Mouse (Mus musculus) kidney, postnatal 0 days (tissue): ENCODE results near the gene Itgb3. TPM values are rescaled to one million over a fixed set of nuclear protein-coding genes. Genes with fewer than 3 reads are reported as not detected.

Source experiments
- ATAC-seq: fragments of 200-750 bp; cut with Nextera tagmentation; replicated peaks from 2 replicates; pipeline ENCODE4 v1.8.0; 2017; ENCODE audit warnings: low read depth, moderate number of reproducible peaks, moderate TSS enrichment, moderate library complexity; ENCODE audit not compliant: low FRiP score
- DNase-seq: peaks from one replicate; pipeline ENCODE4 v3.0.0-alpha.2; 2016; ENCODE audit warnings: low spot score
- H3K27ac ChIP-seq: fragments of 300-500 bp; sonication (generic); 2 replicates; pipeline ENCODE4 v1.5.1; 2014; ENCODE audit warnings: mild to moderate bottlenecking
- H3K27me3 ChIP-seq: fragments of 300-500 bp; sonication (generic); 2 replicates; pipeline ENCODE4 v1.6.1; 2014; ENCODE audit warnings: low read length, mixed read lengths; ENCODE audit not compliant: insufficient read depth
- H3K36me3 ChIP-seq: fragments of 300-500 bp; sonication (generic); 2 replicates; pipeline ENCODE4 v1.6.1; 2014; ENCODE audit warnings: low read length, mixed read lengths; ENCODE audit not compliant: insufficient read depth
- H3K4me1 ChIP-seq: fragments of 300-500 bp; sonication (generic); replicated peaks from 2 replicates; pipeline ENCODE4 v1.6.1; 2014; ENCODE audit warnings: antibody characterized with exemption, low read length, mixed read lengths; ENCODE audit not compliant: insufficient read depth
- H3K4me2 ChIP-seq: fragments of 300-500 bp; sonication (generic); 2 replicates; pipeline ENCODE4 v1.6.1; 2014; ENCODE audit warnings: mild to moderate bottlenecking, low read length, moderate library complexity, mixed read lengths
- H3K4me3 ChIP-seq: fragments of 300-500 bp; sonication (generic); replicated peaks from 2 replicates; pipeline ENCODE4 v1.5.1; 2014; ENCODE audit warnings: low read depth, low read length
- H3K9ac ChIP-seq: fragments of 300-500 bp; sonication (generic); 2 replicates; pipeline ENCODE4 v1.6.1; 2014; ENCODE audit warnings: low read depth, low read length
- H3K9me3 ChIP-seq: fragments of 300-500 bp; sonication (generic); replicated peaks from 2 replicates; pipeline ENCODE4 v1.6.1; 2016; ENCODE audit warnings: low read length, inconsistent platforms, mixed read lengths
- CTCF ChIP-seq: IDR thresholded peaks from 2 replicates; pipeline ENCODE4 v1.5.1; 2016; ENCODE audit warnings: antibody characterized with exemption, low read depth, mild to moderate bottlenecking, moderate library complexity
- WGBS: fragments of 180-500 bp; shearing (Covaris S2); extraction: QIAGEN DNeasy Blood & Tissue Kit; methylation state at CpG from one replicate; pipeline ENCODE4 v1.1.7; 2014; 5-methylcytosine and 5-hydroxymethylcytosine counted together
- polyA plus RNA-seq: library from polyadenylated mRNA; unstranded; fragments of >200 nt; fragmentation: Nextera tagmentation; extraction: Ambion mirVana; gene quantifications from 2 replicates; pipeline ENCODE4 v1.2.1, GENCODE M21; 2015

Gene Itgb3
- polyA plus RNA-seq, 1 experiment from 2014 or later, result 0.95 TPM

DNA sequence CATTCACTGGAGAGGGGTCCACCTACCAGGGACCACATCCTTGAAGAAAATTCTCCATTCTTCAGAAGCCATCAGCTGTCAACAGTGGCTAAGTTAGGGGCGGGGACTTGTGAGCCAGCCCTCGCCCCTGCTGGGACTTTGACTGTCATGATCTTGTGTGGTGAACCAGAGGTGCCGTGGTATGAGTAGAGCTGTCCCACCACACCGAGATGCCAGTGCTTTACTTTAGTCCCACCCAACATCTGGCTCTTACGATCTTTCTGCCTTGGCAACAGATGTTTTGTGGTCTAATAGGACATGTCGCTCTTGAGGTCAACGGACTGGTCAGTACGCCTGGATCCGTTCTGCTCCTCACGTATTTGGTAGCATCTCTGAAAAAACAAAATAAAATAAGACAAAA is 5.8 kb downstream of the Itgb3 start:
- no peak overlapping the region for H3K9ac ChIP-seq
- H3K36me3 ChIP-seq, result no peaks in the 10 kb centered on the region
- H3K9me3 ChIP-seq, result no peaks in the 10 kb centered on the region
- no peak overlapping the region for H3K4me2 ChIP-seq
- no peaks in the 10 kb centered on the region; the same call in 1 of the 2 replicates for H3K4me1 ChIP-seq
- TF ChIP-seq CTCF, result no peak
- ATAC-seq (no peak), DNase-seq (no peak)
- H3K27me3 ChIP-seq, result no peaks in the 10 kb centered on the region
- H3K4me3 ChIP-seq, result no peak overlapping the region
- 80% methylated on average over 10 of the region's 10 CpGs for WGBS
- no peak overlapping the region for H3K27ac ChIP-seq

- H3K36me3 ChIP-seq, result no peaks in the 10 kb centered on the region
- no peak for TF ChIP-seq CTCF
- no peak overlapping the region for H3K9ac ChIP-seq
- H3K4me3 ChIP-seq, result no peak overlapping the region
- WGBS, result 91% methylated on average over 2 of the region's 2 CpGs
- ATAC-seq (no peak), DNase-seq (no peak)
- H3K9me3 ChIP-seq, result no peaks in the 10 kb centered on the region
- no peak overlapping the region for H3K4me2 ChIP-seq
- H3K27me3 ChIP-seq, result no peaks in the 10 kb centered on the region
- no peak overlapping the region for H3K27ac ChIP-seq
- no peaks in the 10 kb centered on the region; the same call in 1 of the 2 replicates for H3K4me1 ChIP-seq
Observed at GRCm38 (mm10) chr11:104614130-104614529, 6.3 kb downstream of the Itgb3 start.

- TF ChIP-seq CTCF, result no peak
- WGBS, result 67% methylated on average over 5 of the region's 5 CpGs
- Histone ChIP-seq H3K4me3 (no peak overlapping the region), H3K9me3 (no peaks in the 10 kb centered on the region), H3K27me3 (no peaks in the 10 kb centered on the region), H3K27ac (no peak overlapping the region), H3K9ac (no peak overlapping the region), H3K36me3 (no peaks in the 10 kb centered on the region), H3K4me2 (no peak overlapping the region), H3K4me1 (no peaks in the 10 kb centered on the region; the same call in none of the 2 replicates)
- ATAC-seq (no peak), DNase-seq (no peak)
Observed at GRCm38 (mm10) chr11:104616182-104616581, 8.4 kb downstream of the Itgb3 start.

- H3K4me3 ChIP-seq, result no peak overlapping the region
- no peak for ATAC-seq
- no peak overlapping the region for H3K4me2 ChIP-seq
- no peak for TF ChIP-seq CTCF
- H3K9ac ChIP-seq, result no peak overlapping the region
- H3K9me3 ChIP-seq, result no peaks in the 10 kb centered on the region
- no peaks in the 10 kb centered on the region for H3K36me3 ChIP-seq
- 55% methylated on average over 6 of the region's 6 CpGs for WGBS
- H3K27ac ChIP-seq, result no peak overlapping the region
- no peaks in the 10 kb centered on the region for H3K27me3 ChIP-seq
- no peaks in the 10 kb centered on the region; the same call in none of the 2 replicates for H3K4me1 ChIP-seq
- no peak for DNase-seq
Observed at GRCm38 (mm10) chr11:104618638-104619076, 10.9 kb downstream of the Itgb3 start.

GRCm38 (mm10) chr11:104619084-104620022 is 11.6 kb downstream of the Itgb3 start:
- TF ChIP-seq CTCF, result no peak
- Histone ChIP-seq H3K27me3 (no peaks in the 10 kb centered on the region), H3K36me3 (no peaks in the 10 kb centered on the region), H3K4me2 (no peak overlapping the region), H3K27ac (no peak overlapping the region), H3K4me1 (no peaks in the 10 kb centered on the region; the same call in none of the 2 replicates), H3K9ac (no peak overlapping the region), H3K4me3 (no peak overlapping the region), H3K9me3 (no peaks in the 10 kb centered on the region)
- WGBS, result 59% methylated on average over 13 of the region's 13 CpGs
- DNase-seq, result no peak
- no peak for ATAC-seq

GRCm38 (mm10) chr11:104622040-104622962 is 14.5 kb downstream of the Itgb3 start:
- Histone ChIP-seq H3K4me3 (no peak overlapping the region), H3K9ac (no peak overlapping the region), H3K9me3 (no peaks in the 10 kb centered on the region), H3K27ac (no peak overlapping the region), H3K4me2 (no peak overlapping the region), H3K36me3 (no peaks in the 10 kb centered on the region), H3K4me1 (no peaks in the 10 kb centered on the region; the same call in none of the 2 replicates), H3K27me3 (no peaks in the 10 kb centered on the region)
- no peak for ATAC-seq
- WGBS, result 50% methylated on average over 9 of the region's 12 CpGs
- no peak for DNase-seq
- no peak for TF ChIP-seq CTCF
